Mouse (Mus musculus): Measurements from ENCODE around the gene Commd4. TPM values are rescaled to one million over a fixed set of nuclear protein-coding genes. Genes with fewer than 3 reads are reported as not detected.
"Not testable (repeated sequence)": the region's sequence is repeated elsewhere in the genome, so short reads cannot be mapped to it uniquely, and the experiment has no call there.

Commd4 gene
- polyA plus RNA-seq (2011; ENCODE audit: insufficient read depth, insufficient read length, low read depth, missing spikeins), result 56.8 and 64.1 TPM in 2 replicates

- no peak within 1 kb of the TSS for H3K27ac ChIP-seq (ENCODE audit: insufficient read depth, low read length)
These were observed at the start of gene Commd4 for GRCm38 (mm10) chr9:57158013-57158470. TSS of gene Commd4 (minus strand) at chr9:57158331.

GRCm38 (mm10) chr9:57206896-57207295, 48.8 kb upstream of the Commd4 start:
- Histone ChIP-seq H3K27me3 (ENCODE audit: control insufficient read depth, insufficient read depth, low read length, poor library complexity, severe bottlenecking) (no peaks in the 10 kb centered on the region), H3K4me1 (ENCODE audit: control insufficient read depth, insufficient read depth, low read length) (no peaks in the 10 kb centered on the region), H3K9ac (ENCODE audit: low read depth, poor library complexity, severe bottlenecking) (no peak overlapping the region), H3K9me3 (replicated peaks; ENCODE audit: control insufficient read depth, insufficient read depth, low read length, poor library complexity, severe bottlenecking) (peaks cover 5% of the 10 kb centered on the region; the same call in 1 of the 2 replicates), H3K4me3 (ENCODE audit: low read depth, low read length) (no peak overlapping the region), H3K27ac (ENCODE audit: insufficient read depth, low read length) (no peak overlapping the region), H3K36me3 (ENCODE audit: control insufficient read depth, insufficient read depth, low read length, poor library complexity, severe bottlenecking) (no peaks in the 10 kb centered on the region)
- TF ChIP-seq EP300 (IDR thresholded peaks at IDR 0.05; ENCODE audit: insufficient read depth, low read depth, low read length) (no peak), POLR2A (IDR thresholded peaks at IDR 0.05; ENCODE audit: insufficient read depth, low read length) (no peak), CTCF (IDR thresholded peaks at IDR 0.05; ENCODE audit: low read depth, low read length) (no peak)

More at GRCm38 (mm10) chr9:57158013-57158470, at the start of gene Commd4:
- no peak for TF ChIP-seq CTCF (IDR thresholded peaks at IDR 0.05; ENCODE audit: low read depth, low read length)
- TF ChIP-seq POLR2A (IDR thresholded peaks at IDR 0.05; ENCODE audit: insufficient read depth, low read length), result no peak
- TF ChIP-seq EP300 (IDR thresholded peaks at IDR 0.05; ENCODE audit: insufficient read depth, low read depth, low read length), result peak; percentile 39; the same call in 1 of the 2 replicates
- Histone ChIP-seq H3K27me3 (ENCODE audit: control insufficient read depth, insufficient read depth, low read length, poor library complexity, severe bottlenecking) (no peaks in the 10 kb centered on the region), H3K4me1 (ENCODE audit: control insufficient read depth, insufficient read depth, low read length) (peaks cover 2% of the 10 kb centered on the region), H3K9ac (ENCODE audit: low read depth, poor library complexity, severe bottlenecking) (peak within 1 kb of the TSS; percentile 68), H3K9me3 (replicated peaks; ENCODE audit: control insufficient read depth, insufficient read depth, low read length, poor library complexity, severe bottlenecking) (no peaks in the 10 kb centered on the region), H3K36me3 (ENCODE audit: control insufficient read depth, insufficient read depth, low read length, poor library complexity, severe bottlenecking) (no peaks in the 10 kb centered on the region), H3K4me3 (ENCODE audit: low read depth, low read length) (peak within 1 kb of the TSS; percentile 93)

GRCm38 (mm10) chr9:57203571-57203970, 45.4 kb upstream of the Commd4 start:
- peak overlapping the region; percentile 76 for H3K27ac ChIP-seq (ENCODE audit: insufficient read depth, low read length)
- not testable (repeated sequence) for H3K9me3 ChIP-seq (replicated peaks; ENCODE audit: control insufficient read depth, insufficient read depth, low read length, poor library complexity, severe bottlenecking); H3K9ac ChIP-seq (ENCODE audit: low read depth, poor library complexity, severe bottlenecking); H3K4me1 ChIP-seq (ENCODE audit: control insufficient read depth, insufficient read depth, low read length); H3K4me3 ChIP-seq (ENCODE audit: low read depth, low read length); H3K36me3 ChIP-seq (ENCODE audit: control insufficient read depth, insufficient read depth, low read length, poor library complexity, severe bottlenecking); H3K27me3 ChIP-seq (ENCODE audit: control insufficient read depth, insufficient read depth, low read length, poor library complexity, severe bottlenecking)

- Histone ChIP-seq H3K27ac (ENCODE audit: insufficient read depth, low read length) (peak overlapping the region; percentile 76; the same call in 1 of the 2 replicates), H3K27me3 (ENCODE audit: control insufficient read depth, insufficient read depth, low read length, poor library complexity, severe bottlenecking) (no peaks in the 10 kb centered on the region), H3K4me3 (ENCODE audit: low read depth, low read length) (no peak overlapping the region), H3K9me3 (replicated peaks; ENCODE audit: control insufficient read depth, insufficient read depth, low read length, poor library complexity, severe bottlenecking) (peaks cover 5% of the 10 kb centered on the region; the same call in 1 of the 2 replicates), H3K4me1 (ENCODE audit: control insufficient read depth, insufficient read depth, low read length) (no peaks in the 10 kb centered on the region), H3K9ac (ENCODE audit: low read depth, poor library complexity, severe bottlenecking) (no peak overlapping the region), H3K36me3 (ENCODE audit: control insufficient read depth, insufficient read depth, low read length, poor library complexity, severe bottlenecking) (no peaks in the 10 kb centered on the region)
- TF ChIP-seq EP300 (IDR thresholded peaks at IDR 0.05; ENCODE audit: insufficient read depth, low read depth, low read length), result no peak
These were observed 44.9 kb upstream of the Commd4 start for GRCm38 (mm10) chr9:57202981-57203380.

GRCm38 (mm10) chr9:57197414-57197813, 39.3 kb upstream of the Commd4 start:
- Histone ChIP-seq H3K4me1 (ENCODE audit: control insufficient read depth, insufficient read depth, low read length) (no peaks in the 10 kb centered on the region), H3K27me3 (ENCODE audit: control insufficient read depth, insufficient read depth, low read length, poor library complexity, severe bottlenecking) (no peaks in the 10 kb centered on the region), H3K36me3 (ENCODE audit: control insufficient read depth, insufficient read depth, low read length, poor library complexity, severe bottlenecking) (no peaks in the 10 kb centered on the region), H3K27ac (ENCODE audit: insufficient read depth, low read length) (no peak overlapping the region), H3K9me3 (replicated peaks; ENCODE audit: control insufficient read depth, insufficient read depth, low read length, poor library complexity, severe bottlenecking) (peaks cover 28% of the 10 kb centered on the region), H3K9ac (ENCODE audit: low read depth, poor library complexity, severe bottlenecking) (no peak overlapping the region), H3K4me3 (ENCODE audit: low read depth, low read length) (no peak overlapping the region)
- TF ChIP-seq CTCF (IDR thresholded peaks at IDR 0.05; ENCODE audit: low read depth, low read length) (no peak), EP300 (IDR thresholded peaks at IDR 0.05; ENCODE audit: insufficient read depth, low read depth, low read length) (no peak), POLR2A (IDR thresholded peaks at IDR 0.05; ENCODE audit: insufficient read depth, low read length) (no peak)

GRCm38 (mm10) chr9:57196708-57197107, 38.6 kb upstream of the Commd4 start:
- no peak for TF ChIP-seq CTCF (IDR thresholded peaks at IDR 0.05; ENCODE audit: low read depth, low read length)
- TF ChIP-seq POLR2A (IDR thresholded peaks at IDR 0.05; ENCODE audit: insufficient read depth, low read length), result no peak
- no peak for TF ChIP-seq EP300 (IDR thresholded peaks at IDR 0.05; ENCODE audit: insufficient read depth, low read depth, low read length)
- Histone ChIP-seq H3K27ac (ENCODE audit: insufficient read depth, low read length) (no peak overlapping the region), H3K9ac (ENCODE audit: low read depth, poor library complexity, severe bottlenecking) (no peak overlapping the region), H3K9me3 (replicated peaks; ENCODE audit: control insufficient read depth, insufficient read depth, low read length, poor library complexity, severe bottlenecking) (peaks cover 31% of the 10 kb centered on the region), H3K4me3 (ENCODE audit: low read depth, low read length) (no peak overlapping the region), H3K27me3 (ENCODE audit: control insufficient read depth, insufficient read depth, low read length, poor library complexity, severe bottlenecking) (no peaks in the 10 kb centered on the region), H3K4me1 (ENCODE audit: control insufficient read depth, insufficient read depth, low read length) (no peaks in the 10 kb centered on the region), H3K36me3 (ENCODE audit: control insufficient read depth, insufficient read depth, low read length, poor library complexity, severe bottlenecking) (no peaks in the 10 kb centered on the region)
